Mouse (Mus musculus): ENCODE data around the gene Amz1. TPM values are rescaled to one million over a fixed set of nuclear protein-coding genes. Genes with fewer than 3 reads are reported as not detected.

Gene Amz1
- polyA plus RNA-seq, 1 experiment: 13.7 TPM

DNA sequence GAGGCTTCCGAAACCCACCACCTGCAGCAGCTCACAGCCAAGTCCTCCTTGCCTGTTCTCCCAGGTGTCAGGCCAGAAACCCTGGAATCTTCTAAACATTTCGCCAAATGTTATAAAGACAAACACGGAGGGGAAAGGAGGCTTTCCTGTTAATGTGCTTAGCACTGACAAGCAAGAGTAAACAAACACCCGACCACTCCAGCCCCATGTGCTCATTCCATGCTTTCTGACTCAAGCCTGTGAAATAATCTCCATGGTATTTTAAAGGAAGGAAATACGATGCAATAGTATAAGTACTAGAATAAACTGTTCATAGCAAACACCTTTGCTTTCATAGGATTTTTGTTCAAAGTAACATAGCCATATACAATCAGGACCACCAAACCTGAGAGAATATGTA is 68.3 kb downstream of the Amz1 start:
- 82% methylated on average over 5 of the region's 5 CpGs for WGBS
- H3K4me1 ChIP-seq (replicated peaks; ENCODE audit: control insufficient read depth, insufficient read depth, low read length): peaks cover 20% of the 10 kb centered on the region

DNA sequence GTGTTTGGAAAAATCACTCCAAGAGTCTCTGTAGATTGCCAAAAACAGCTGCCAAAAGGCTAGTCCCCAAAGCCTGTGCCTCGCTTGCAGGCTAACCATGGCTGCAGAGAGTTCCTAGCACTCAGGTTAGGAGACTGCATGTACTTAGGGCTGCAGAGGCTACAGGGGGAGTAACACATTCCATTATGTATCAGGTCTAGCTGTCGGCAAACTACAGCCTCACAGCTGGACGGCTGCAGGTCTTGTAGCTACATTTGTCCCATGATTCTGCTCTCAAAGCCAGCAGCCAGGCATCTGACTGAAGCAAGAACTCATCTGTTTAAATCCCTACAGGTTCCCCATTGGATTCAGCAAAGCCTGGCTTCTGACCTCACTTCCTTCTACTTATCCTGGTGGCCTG is 70.8 kb downstream of the Amz1 start:
- Histone ChIP-seq H3K4me3 (ENCODE audit: control insufficient read depth, insufficient read depth, low read length) (no peak overlapping the region), H3K36me3 (ENCODE audit: control insufficient read depth, insufficient read depth, low read length) (no peaks in the 10 kb centered on the region), H3K4me1 (replicated peaks; ENCODE audit: control insufficient read depth, insufficient read depth, low read length) (peaks cover 22% of the 10 kb centered on the region), H3K27me3 (ENCODE audit: control insufficient read depth, insufficient read depth, low read length) (no peaks in the 10 kb centered on the region), H3K27ac (ENCODE audit: control insufficient read depth, insufficient read depth, low read length) (no peak overlapping the region)
- no peak for DNase-seq
- TF ChIP-seq POLR2A (IDR thresholded peaks at IDR 0.05; ENCODE audit: control insufficient read depth, extremely low read depth, insufficient read depth, low read length, poor library complexity) (no peak), CTCF (IDR thresholded peaks at IDR 0.05; ENCODE audit: borderline replicate concordance, control insufficient read depth, extremely low read depth, insufficient read depth, low read length, poor library complexity) (no peak)
- 87% methylated on average over 3 of the region's 3 CpGs for WGBS

More for the DNA sequence above, 68.3 kb downstream of the Amz1 start:
- TF ChIP-seq POLR2A (IDR thresholded peaks at IDR 0.05; ENCODE audit: control insufficient read depth, extremely low read depth, insufficient read depth, low read length, poor library complexity) (no peak), CTCF (IDR thresholded peaks at IDR 0.05; ENCODE audit: borderline replicate concordance, control insufficient read depth, extremely low read depth, insufficient read depth, low read length, poor library complexity) (no peak)
- no peaks in the 10 kb centered on the region for H3K27me3 ChIP-seq (ENCODE audit: control insufficient read depth, insufficient read depth, low read length)
- no peak for DNase-seq
- no peak overlapping the region for H3K27ac ChIP-seq (ENCODE audit: control insufficient read depth, insufficient read depth, low read length)
- H3K4me3 ChIP-seq (ENCODE audit: control insufficient read depth, insufficient read depth, low read length): no peak overlapping the region
- no peaks in the 10 kb centered on the region for H3K36me3 ChIP-seq (ENCODE audit: control insufficient read depth, insufficient read depth, low read length)

DNA sequence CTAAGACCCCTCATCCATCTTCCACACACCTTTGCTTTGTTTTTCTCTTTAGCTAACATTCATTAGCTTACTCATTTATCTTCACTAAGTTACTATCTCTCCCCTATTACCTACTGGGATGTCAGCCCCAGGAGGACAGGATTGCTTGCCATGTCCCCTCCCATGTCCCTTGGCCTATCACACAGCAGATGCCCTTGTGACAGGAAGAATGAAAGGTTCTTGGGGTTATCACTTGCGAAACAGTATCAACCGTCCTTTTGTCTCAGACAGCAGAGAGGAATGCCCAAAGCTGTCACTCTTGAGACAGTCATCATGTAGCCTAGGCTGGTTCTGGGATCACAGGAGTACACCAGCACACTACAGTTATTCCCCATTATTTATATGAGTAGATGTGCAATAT is 71.2 kb downstream of the Amz1 start:
- no peaks in the 10 kb centered on the region for H3K36me3 ChIP-seq (ENCODE audit: control insufficient read depth, insufficient read depth, low read length)
- TF ChIP-seq CTCF (IDR thresholded peaks at IDR 0.05; ENCODE audit: borderline replicate concordance, control insufficient read depth, extremely low read depth, insufficient read depth, low read length, poor library complexity): no peak
- no peak for TF ChIP-seq POLR2A (IDR thresholded peaks at IDR 0.05; ENCODE audit: control insufficient read depth, extremely low read depth, insufficient read depth, low read length, poor library complexity)
- no peaks in the 10 kb centered on the region for H3K27me3 ChIP-seq (ENCODE audit: control insufficient read depth, insufficient read depth, low read length)
- 74% methylated on average over 2 of the region's 2 CpGs for WGBS
- H3K4me3 ChIP-seq (ENCODE audit: control insufficient read depth, insufficient read depth, low read length): no peak overlapping the region
- H3K4me1 ChIP-seq (replicated peaks; ENCODE audit: control insufficient read depth, insufficient read depth, low read length): peaks cover 22% of the 10 kb centered on the region
- no peak overlapping the region for H3K27ac ChIP-seq (ENCODE audit: control insufficient read depth, insufficient read depth, low read length)
- no peak for DNase-seq

- DNase-seq: no peak
- no peaks in the 10 kb centered on the region for H3K36me3 ChIP-seq (ENCODE audit: control insufficient read depth, insufficient read depth, low read length)
- peaks cover 18% of the 10 kb centered on the region for H3K4me1 ChIP-seq (replicated peaks; ENCODE audit: control insufficient read depth, insufficient read depth, low read length)
- TF ChIP-seq CTCF (IDR thresholded peaks at IDR 0.05; ENCODE audit: borderline replicate concordance, control insufficient read depth, extremely low read depth, insufficient read depth, low read length, poor library complexity): no peak
- TF ChIP-seq POLR2A (IDR thresholded peaks at IDR 0.05; ENCODE audit: control insufficient read depth, extremely low read depth, insufficient read depth, low read length, poor library complexity): no peak
- H3K27me3 ChIP-seq (ENCODE audit: control insufficient read depth, insufficient read depth, low read length): no peaks in the 10 kb centered on the region
- H3K27ac ChIP-seq (ENCODE audit: control insufficient read depth, insufficient read depth, low read length): no peak overlapping the region
- WGBS: 96% methylated on average over 3 of the region's 3 CpGs
- H3K4me3 ChIP-seq (ENCODE audit: control insufficient read depth, insufficient read depth, low read length): no peak overlapping the region
These were observed 72.1 kb downstream of the Amz1 start for GRCm38 (mm10) chr5:140796051-140796450.

DNA sequence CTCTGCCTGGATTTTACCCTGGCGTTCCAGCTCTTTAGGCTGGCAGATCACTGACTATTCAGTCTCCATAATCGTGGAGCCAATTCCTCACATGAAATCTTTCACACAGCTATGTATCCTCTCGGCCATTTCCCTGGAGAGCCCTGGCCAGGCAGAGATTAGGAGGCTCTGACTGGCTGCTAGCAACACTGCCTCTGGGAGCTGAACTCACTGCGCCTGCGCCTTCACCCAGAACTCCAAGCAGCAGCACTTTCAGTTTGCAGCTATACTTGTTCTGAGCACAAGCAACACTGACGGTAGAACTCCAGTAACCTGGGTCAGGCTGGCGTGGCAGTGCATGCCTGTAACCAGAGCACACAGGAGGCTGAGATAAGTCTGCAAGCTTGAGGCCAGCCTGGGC is 74.2 kb downstream of the Amz1 start:
- Histone ChIP-seq H3K4me3 (ENCODE audit: control insufficient read depth, insufficient read depth, low read length) (no peak overlapping the region), H3K27me3 (ENCODE audit: control insufficient read depth, insufficient read depth, low read length) (no peaks in the 10 kb centered on the region), H3K36me3 (ENCODE audit: control insufficient read depth, insufficient read depth, low read length) (no peaks in the 10 kb centered on the region), H3K27ac (ENCODE audit: control insufficient read depth, insufficient read depth, low read length) (no peak overlapping the region), H3K4me1 (replicated peaks; ENCODE audit: control insufficient read depth, insufficient read depth, low read length) (peaks cover 16% of the 10 kb centered on the region)
- TF ChIP-seq CTCF (IDR thresholded peaks at IDR 0.05; ENCODE audit: borderline replicate concordance, control insufficient read depth, extremely low read depth, insufficient read depth, low read length, poor library complexity) (no peak), POLR2A (IDR thresholded peaks at IDR 0.05; ENCODE audit: control insufficient read depth, extremely low read depth, insufficient read depth, low read length, poor library complexity) (no peak)
- no peak for DNase-seq
- 81% methylated on average over 7 of the region's 7 CpGs for WGBS

- peaks cover 16% of the 10 kb centered on the region for H3K4me1 ChIP-seq (replicated peaks; ENCODE audit: control insufficient read depth, insufficient read depth, low read length)
- H3K4me3 ChIP-seq (ENCODE audit: control insufficient read depth, insufficient read depth, low read length): no peak overlapping the region
These were observed 74.8 kb downstream of the Amz1 start for GRCm38 (mm10) chr5:140798775-140799174.

GRCm38 (mm10) chr5:140799190-140799589 is 75.3 kb downstream of the Amz1 start:
- WGBS: 29% methylated on average over 2 of the region's 2 CpGs
- Histone ChIP-seq H3K36me3 (ENCODE audit: control insufficient read depth, insufficient read depth, low read length) (no peaks in the 10 kb centered on the region), H3K4me1 (replicated peaks; ENCODE audit: control insufficient read depth, insufficient read depth, low read length) (peaks cover 16% of the 10 kb centered on the region), H3K27ac (ENCODE audit: control insufficient read depth, insufficient read depth, low read length) (no peak overlapping the region), H3K27me3 (ENCODE audit: control insufficient read depth, insufficient read depth, low read length) (no peaks in the 10 kb centered on the region), H3K4me3 (ENCODE audit: control insufficient read depth, insufficient read depth, low read length) (no peak overlapping the region)
- TF ChIP-seq POLR2A (IDR thresholded peaks at IDR 0.05; ENCODE audit: control insufficient read depth, extremely low read depth, insufficient read depth, low read length, poor library complexity) (no peak), CTCF (IDR thresholded peaks at IDR 0.05; ENCODE audit: borderline replicate concordance, control insufficient read depth, extremely low read depth, insufficient read depth, low read length, poor library complexity) (no peak)
- DNase-seq: no peak

More at GRCm38 (mm10) chr5:140798775-140799174, 74.8 kb downstream of the Amz1 start:
- TF ChIP-seq CTCF (IDR thresholded peaks at IDR 0.05; ENCODE audit: borderline replicate concordance, control insufficient read depth, extremely low read depth, insufficient read depth, low read length, poor library complexity) (no peak), POLR2A (IDR thresholded peaks at IDR 0.05; ENCODE audit: control insufficient read depth, extremely low read depth, insufficient read depth, low read length, poor library complexity) (no peak)
- Histone ChIP-seq H3K27me3 (ENCODE audit: control insufficient read depth, insufficient read depth, low read length) (no peaks in the 10 kb centered on the region), H3K27ac (ENCODE audit: control insufficient read depth, insufficient read depth, low read length) (no peak overlapping the region), H3K36me3 (ENCODE audit: control insufficient read depth, insufficient read depth, low read length) (no peaks in the 10 kb centered on the region)
- no peak for DNase-seq
- 20% methylated on average over 5 of the region's 5 CpGs for WGBS
